Mouse (Mus musculus) lung, embryonic 15.5 days (tissue): ENCODE measurements around the gene Mfsd4a. TPM values are rescaled to one million over a fixed set of nuclear protein-coding genes. Genes with fewer than 3 reads are reported as not detected.

Experiments used
- ATAC-seq: fragments of 200-750 bp; cut with Nextera tagmentation; 2 replicates; pipeline ENCODE4 v1.8.0; 2017; ENCODE audit warnings: moderate number of reproducible peaks, borderline replicate concordance; ENCODE audit not compliant: low FRiP score, low TSS enrichment; ENCODE audit errors: extremely low read depth
- H3K27ac ChIP-seq: fragments of 300-500 bp; sonication (generic); 2 replicates; pipeline ENCODE4 v1.5.1; 2015; ENCODE audit warnings: moderate library complexity, mild to moderate bottlenecking, inconsistent platforms
- H3K27me3 ChIP-seq: fragments of 300-500 bp; sonication (generic); 2 replicates; pipeline ENCODE4 v1.6.1; 2015; ENCODE audit warnings: inconsistent platforms
- H3K36me3 ChIP-seq: fragments of 300-500 bp; sonication (generic); 2 replicates; pipeline ENCODE4 v1.6.1; 2015; ENCODE audit warnings: inconsistent platforms
- H3K4me1 ChIP-seq: fragments of 300-500 bp; sonication (generic); 2 replicates; pipeline ENCODE4 v1.6.1; 2015; ENCODE audit warnings: inconsistent platforms
- H3K4me2 ChIP-seq: fragments of 300-500 bp; sonication (generic); 2 replicates; pipeline ENCODE4 v1.6.1; 2015; ENCODE audit warnings: inconsistent platforms, mild to moderate bottlenecking, moderate library complexity
- H3K4me3 ChIP-seq: fragments of 300-500 bp; sonication (generic); 2 replicates; pipeline ENCODE4 v1.5.1; 2015; ENCODE audit warnings: mild to moderate bottlenecking, inconsistent platforms
- H3K9ac ChIP-seq: fragments of 300-500 bp; sonication (generic); 2 replicates; pipeline ENCODE4 v1.6.1; 2015; ENCODE audit warnings: inconsistent platforms
- H3K9me3 ChIP-seq: fragments of 300-500 bp; sonication (generic); 2 replicates; pipeline ENCODE4 v1.6.1; 2016; ENCODE audit warnings: inconsistent platforms
- WGBS: fragments of 180-500 bp; shearing (Covaris S2); methylation state at CpG from one replicate; pipeline ENCODE4 v1.1.7; 2015; 5-methylcytosine and 5-hydroxymethylcytosine counted together
- polyA plus RNA-seq: library from polyadenylated mRNA; unstranded; fragments of >200 nt; fragmentation: Nextera tagmentation; extraction: Ambion mirVana; gene quantifications from 2 replicates; pipeline ENCODE4 v1.2.1, GENCODE M21; 2015

Gene Mfsd4a
- polyA plus RNA-seq, 1 experiment from 2014 or later = 16.3 TPM

DNA sequence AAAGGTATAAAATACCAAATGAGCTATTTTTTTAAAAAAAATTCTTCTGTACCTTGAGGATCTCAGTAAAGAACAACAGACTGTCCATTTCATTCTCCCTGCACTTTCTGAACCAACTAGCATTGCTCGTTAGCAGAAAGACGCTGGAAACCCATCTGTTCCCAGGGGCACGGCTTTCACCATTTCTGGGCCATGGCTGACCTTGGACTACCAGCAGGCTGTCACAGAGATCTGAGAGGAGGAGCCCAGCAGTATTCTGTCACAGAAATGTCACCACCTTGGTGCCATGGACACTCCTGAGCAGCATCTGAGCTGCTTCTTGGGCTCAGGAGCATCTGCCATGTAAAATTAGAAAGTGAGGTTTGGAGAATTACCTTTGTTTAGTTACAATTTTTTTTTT is 30.1 kb downstream of the Mfsd4a start:
- H3K27me3 ChIP-seq = no peaks in the 10 kb centered on the region
- no peaks in the 10 kb centered on the region for H3K9me3 ChIP-seq
- 73% methylated on average over 3 of the region's 3 CpGs for WGBS
- H3K9ac ChIP-seq = no peak overlapping the region
- no peak overlapping the region for H3K4me3 ChIP-seq
- H3K4me2 ChIP-seq = no peak overlapping the region
- H3K27ac ChIP-seq = no peak overlapping the region
- no peak for ATAC-seq
- H3K36me3 ChIP-seq = peaks cover 10% of the 10 kb centered on the region; the same call in 1 of the 2 replicates
- H3K4me1 ChIP-seq = peaks cover 9% of the 10 kb centered on the region; the same call in 1 of the 2 replicates

GRCm38 (mm10) chr1:132032172-132032571 is 35.7 kb downstream of the Mfsd4a start:
- no peak overlapping the region for H3K27ac ChIP-seq
- H3K4me3 ChIP-seq = no peak overlapping the region
- ATAC-seq = no peak
- H3K36me3 ChIP-seq = peaks cover 49% of the 10 kb centered on the region
- H3K4me1 ChIP-seq = no peaks in the 10 kb centered on the region
- H3K9me3 ChIP-seq = no peaks in the 10 kb centered on the region
- WGBS = 68% methylated on average over 7 of the region's 7 CpGs
- H3K4me2 ChIP-seq = no peak overlapping the region
- H3K9ac ChIP-seq = no peak overlapping the region
- no peaks in the 10 kb centered on the region for H3K27me3 ChIP-seq

DNA sequence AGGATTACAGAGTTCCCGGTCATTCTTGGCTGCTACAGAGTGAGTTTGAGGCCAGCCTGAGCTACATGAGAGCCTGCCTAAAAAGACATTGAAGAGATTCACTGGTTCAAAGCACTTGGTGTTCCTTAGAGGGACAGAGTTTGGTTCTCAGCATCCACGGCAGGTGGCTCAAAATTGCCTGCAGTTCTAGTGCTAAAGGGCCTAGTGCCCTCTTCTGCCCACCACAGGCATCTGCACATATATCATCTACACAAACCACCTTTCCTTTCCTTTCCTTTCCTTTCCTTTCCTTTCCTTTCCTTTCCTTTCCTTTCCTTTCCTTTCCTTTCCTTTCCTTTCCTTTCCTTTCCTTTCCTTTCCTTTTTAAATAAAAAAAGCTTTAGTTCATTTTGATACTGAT is 37.3 kb downstream of the Mfsd4a start:
- Histone ChIP-seq H3K4me1 (no peaks in the 10 kb centered on the region), H3K9ac (no peak overlapping the region), H3K27me3 (no peaks in the 10 kb centered on the region), H3K36me3 (peaks cover 56% of the 10 kb centered on the region), H3K4me2 (no peak overlapping the region), H3K27ac (no peak overlapping the region), H3K9me3 (no peaks in the 10 kb centered on the region), H3K4me3 (no peak overlapping the region)
- WGBS = 69% methylated on average over 2 of the region's 2 CpGs
- no peak for ATAC-seq

- WGBS = 85% methylated on average over 9 of the region's 9 CpGs
- Histone ChIP-seq H3K9ac (no peak overlapping the region), H3K4me1 (no peaks in the 10 kb centered on the region), H3K27me3 (no peaks in the 10 kb centered on the region), H3K27ac (no peak overlapping the region), H3K4me3 (no peak overlapping the region), H3K4me2 (no peak overlapping the region), H3K9me3 (no peaks in the 10 kb centered on the region), H3K36me3 (peaks cover 72% of the 10 kb centered on the region)
- no peak for ATAC-seq
These were observed 39.4 kb downstream of the Mfsd4a start for GRCm38 (mm10) chr1:132028413-132028812.

DNA sequence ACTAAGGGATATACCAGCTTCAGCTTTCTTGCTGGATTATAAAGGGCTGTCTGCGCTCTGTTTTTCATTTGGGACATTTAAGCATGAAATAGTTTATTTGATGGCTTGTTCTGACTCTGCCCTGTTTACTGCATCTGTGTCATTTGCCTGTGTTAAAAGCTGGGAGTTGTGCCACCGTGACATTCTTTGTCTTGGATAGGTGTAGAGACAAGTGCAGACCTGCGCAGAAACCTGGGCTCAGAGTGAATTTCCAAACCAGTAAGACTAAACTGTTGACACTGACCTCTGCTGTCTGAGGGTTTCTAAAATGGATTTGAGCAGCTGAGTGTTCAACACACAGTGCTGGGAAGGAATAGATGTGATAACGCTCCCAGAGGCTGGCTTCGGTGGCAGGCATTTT is 39.9 kb downstream of the Mfsd4a start:
- no peaks in the 10 kb centered on the region for H3K9me3 ChIP-seq
- ATAC-seq = no peak
- peaks cover 72% of the 10 kb centered on the region for H3K36me3 ChIP-seq
- H3K27ac ChIP-seq = no peak overlapping the region
- H3K4me3 ChIP-seq = no peak overlapping the region
- H3K4me2 ChIP-seq = no peak overlapping the region
- no peaks in the 10 kb centered on the region for H3K4me1 ChIP-seq
- H3K9ac ChIP-seq = no peak overlapping the region
- no peaks in the 10 kb centered on the region for H3K27me3 ChIP-seq
- WGBS = 85% methylated on average over 5 of the region's 5 CpGs

DNA sequence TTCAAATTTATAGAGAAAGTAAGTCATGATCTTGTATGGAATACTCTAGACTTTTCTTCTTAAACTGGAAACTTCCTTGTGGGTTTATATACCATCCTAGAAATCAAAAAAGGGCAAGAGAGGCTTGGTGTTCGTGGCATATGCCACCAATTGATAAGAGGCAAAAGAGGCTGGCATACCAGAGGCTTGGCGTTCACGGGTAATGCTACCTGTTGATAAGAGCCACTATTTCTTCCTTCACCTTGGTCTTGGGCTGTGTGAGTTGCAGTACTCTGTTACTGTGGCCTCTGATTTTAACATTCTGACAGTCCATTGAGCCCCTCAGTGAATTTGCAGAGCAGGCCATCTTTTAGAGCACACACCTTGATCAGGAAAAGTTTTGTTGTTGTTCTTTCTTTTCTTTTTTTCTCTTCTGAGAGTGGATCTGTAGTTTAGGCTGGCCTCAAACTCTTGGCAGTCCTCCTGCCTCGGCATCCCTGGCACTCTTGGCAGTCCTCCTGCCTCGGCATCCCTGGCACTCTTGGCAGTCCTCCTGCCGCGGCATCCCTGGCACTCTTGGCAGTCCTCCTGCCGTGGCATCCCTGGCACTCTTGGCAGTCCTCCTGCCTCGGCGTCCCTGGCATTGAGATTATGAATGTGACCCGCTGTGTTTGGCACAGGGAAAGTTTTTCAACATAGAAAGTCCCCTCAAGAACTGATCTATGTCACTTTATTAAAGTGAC is 40.8 kb downstream of the Mfsd4a start:
- H3K4me3 ChIP-seq = no peak overlapping the region
- H3K4me2 ChIP-seq = no peak overlapping the region
- WGBS = 83% methylated on average over 11 of the region's 11 CpGs
- no peaks in the 10 kb centered on the region for H3K9me3 ChIP-seq
- H3K27ac ChIP-seq = no peak overlapping the region
- H3K36me3 ChIP-seq = peaks cover 76% of the 10 kb centered on the region
- no peaks in the 10 kb centered on the region for H3K27me3 ChIP-seq
- no peaks in the 10 kb centered on the region for H3K4me1 ChIP-seq
- no peak; the same call in 1 of the 2 replicates for ATAC-seq
- H3K9ac ChIP-seq = no peak overlapping the region

DNA sequence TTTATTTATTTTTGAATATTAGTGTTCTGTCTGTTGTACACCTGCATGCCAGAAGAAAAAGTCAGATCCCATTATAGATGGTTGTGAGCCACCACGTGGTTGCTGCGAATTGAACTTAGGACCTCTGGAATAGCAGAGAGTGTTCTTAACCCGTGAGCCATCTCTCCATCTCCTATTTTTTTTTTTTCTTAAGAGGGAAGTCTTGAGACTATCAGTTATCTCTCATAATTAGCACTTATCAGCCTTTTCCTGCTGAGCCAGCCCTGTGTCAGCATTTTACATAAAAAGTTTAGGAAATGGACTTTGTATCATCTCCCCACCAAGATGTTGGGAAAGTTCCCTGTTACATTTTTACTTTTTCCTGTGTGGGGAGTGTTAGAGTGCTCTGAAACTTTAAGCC is 45.8 kb downstream of the Mfsd4a start:
- no peak overlapping the region for H3K27ac ChIP-seq
- H3K4me2 ChIP-seq = no peak overlapping the region
- no peak overlapping the region for H3K4me3 ChIP-seq
- H3K9ac ChIP-seq = no peak overlapping the region
- H3K9me3 ChIP-seq = no peaks in the 10 kb centered on the region
- ATAC-seq = no peak
- 74% methylated on average over 3 of the region's 3 CpGs for WGBS
- peaks cover 83% of the 10 kb centered on the region for H3K36me3 ChIP-seq
- H3K4me1 ChIP-seq = no peaks in the 10 kb centered on the region
- no peaks in the 10 kb centered on the region for H3K27me3 ChIP-seq

DNA sequence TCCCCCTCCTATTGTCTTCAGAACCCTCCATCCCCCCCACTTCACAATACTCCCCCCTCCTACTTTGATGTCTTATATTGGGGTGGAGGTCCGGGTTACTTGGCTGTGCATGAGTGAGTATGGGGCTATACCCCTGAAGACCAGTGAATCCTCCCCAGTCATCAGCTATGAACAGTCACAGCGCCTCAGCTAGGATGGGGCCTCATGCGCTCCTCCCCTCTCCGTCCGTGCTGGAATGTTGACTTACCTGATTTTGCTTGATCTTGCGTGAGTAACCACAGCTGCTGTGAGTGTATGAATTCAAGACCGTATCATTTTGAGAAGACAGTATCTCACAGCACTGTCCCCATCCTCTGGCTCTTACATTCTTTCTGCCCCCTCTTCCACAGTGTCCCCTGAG is 48.0 kb downstream of the Mfsd4a start:
- H3K27ac ChIP-seq = no peak overlapping the region
- H3K4me1 ChIP-seq = no peaks in the 10 kb centered on the region
- H3K4me3 ChIP-seq = no peak overlapping the region
- peaks cover 84% of the 10 kb centered on the region for H3K36me3 ChIP-seq
- no peak overlapping the region for H3K9ac ChIP-seq
- H3K27me3 ChIP-seq = no peaks in the 10 kb centered on the region
- H3K9me3 ChIP-seq = no peaks in the 10 kb centered on the region
- no peak overlapping the region for H3K4me2 ChIP-seq
- no peak for ATAC-seq
- 75% methylated on average over 7 of the region's 7 CpGs for WGBS

DNA sequence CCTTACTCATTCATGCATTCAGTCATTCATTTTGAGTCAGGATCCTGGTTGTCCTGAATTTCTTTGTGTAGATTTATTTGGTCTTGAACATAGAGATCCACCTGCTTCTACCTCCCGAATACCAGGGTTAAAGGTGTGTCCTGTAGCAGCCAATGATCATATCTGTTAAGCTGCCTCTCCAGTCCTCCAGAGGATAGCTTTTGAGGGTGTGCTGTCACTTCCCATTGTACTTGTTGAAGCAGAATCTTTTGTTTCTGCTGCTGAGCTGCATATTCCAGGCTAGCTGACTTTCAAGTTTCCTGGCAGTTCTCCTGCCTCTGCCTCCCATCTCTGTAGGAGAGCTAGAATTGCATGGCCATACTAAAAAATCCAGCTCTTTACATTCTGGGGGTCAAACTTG is 51.2 kb downstream of the Mfsd4a start:
- Histone ChIP-seq H3K9me3 (no peaks in the 10 kb centered on the region), H3K27me3 (no peaks in the 10 kb centered on the region), H3K4me2 (no peak overlapping the region), H3K9ac (no peak overlapping the region), H3K4me3 (no peak overlapping the region), H3K4me1 (0 out of 2 replicates have a peak, but pooled peaks cover 3% of the 10 kb centered on the region), H3K36me3 (peaks cover 59% of the 10 kb centered on the region), H3K27ac (no peak overlapping the region)
- no peak for ATAC-seq
- WGBS = 88% methylated on average over 1 of the region's 1 CpGs

- Histone ChIP-seq H3K4me1 (peaks cover 15% of the 10 kb centered on the region), H3K27me3 (no peaks in the 10 kb centered on the region), H3K36me3 (peaks cover 44% of the 10 kb centered on the region), H3K9ac (no peak overlapping the region), H3K4me3 (no peak overlapping the region), H3K4me2 (no peak overlapping the region), H3K9me3 (no peaks in the 10 kb centered on the region), H3K27ac (no peak overlapping the region)
- no peak for ATAC-seq
- WGBS = 93% methylated on average over 1 of the region's 1 CpGs
These were observed 53.1 kb downstream of the Mfsd4a start for GRCm38 (mm10) chr1:132014800-132015199.

DNA sequence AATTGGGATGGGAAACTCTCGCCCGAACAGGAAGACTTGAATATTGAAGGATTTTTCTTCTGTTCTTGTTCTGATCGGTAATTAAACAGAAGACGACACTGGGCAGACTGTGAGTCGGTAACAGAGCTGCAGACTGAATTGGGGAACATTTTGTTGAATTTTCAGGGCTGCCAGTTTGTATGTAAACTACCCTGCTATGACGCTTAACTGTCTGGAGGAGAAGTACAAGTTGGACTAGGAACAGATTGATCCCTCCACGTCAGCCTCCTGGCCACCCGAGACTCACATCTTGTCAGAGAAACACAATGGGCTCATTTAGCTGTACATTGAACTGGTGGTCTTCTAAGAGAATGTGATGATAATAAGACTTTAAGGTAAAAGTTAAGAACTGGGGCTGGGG is 55.0 kb downstream of the Mfsd4a start:
- H3K4me3 ChIP-seq = no peak overlapping the region
- no peaks in the 10 kb centered on the region for H3K9me3 ChIP-seq
- peaks cover 25% of the 10 kb centered on the region for H3K4me1 ChIP-seq
- peaks cover 26% of the 10 kb centered on the region for H3K36me3 ChIP-seq
- no peak overlapping the region for H3K9ac ChIP-seq
- H3K27me3 ChIP-seq = no peaks in the 10 kb centered on the region
- 79% methylated on average over 8 of the region's 8 CpGs for WGBS
- H3K27ac ChIP-seq = no peak overlapping the region
- H3K4me2 ChIP-seq = no peak overlapping the region
- no peak for ATAC-seq

DNA sequence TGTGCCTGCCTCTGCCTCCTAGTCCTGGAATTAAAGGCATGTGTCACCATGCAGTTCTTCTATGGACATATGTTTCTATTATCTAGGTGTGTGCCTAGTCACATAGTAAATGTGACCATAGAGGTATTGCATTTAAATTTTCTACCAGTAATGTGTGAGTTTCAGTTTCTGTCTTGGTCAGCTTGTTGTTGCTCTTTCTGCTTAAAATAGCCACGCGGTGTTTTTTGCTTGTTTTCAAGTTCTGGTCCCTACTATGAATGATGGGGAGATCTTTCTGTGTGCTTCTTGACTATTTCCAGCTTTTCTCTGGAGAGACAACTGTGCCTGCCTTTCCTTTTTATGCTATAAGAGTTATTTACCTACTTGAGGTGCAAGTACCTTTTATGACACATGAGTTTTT is 56.1 kb downstream of the Mfsd4a start:
- no peak overlapping the region for H3K4me2 ChIP-seq
- H3K9me3 ChIP-seq = no peaks in the 10 kb centered on the region
- H3K27ac ChIP-seq = no peak overlapping the region
- 82% methylated on average over 2 of the region's 2 CpGs for WGBS
- no peak overlapping the region for H3K4me3 ChIP-seq
- H3K36me3 ChIP-seq = peaks cover 19% of the 10 kb centered on the region
- no peak for ATAC-seq
- H3K9ac ChIP-seq = no peak overlapping the region
- H3K4me1 ChIP-seq = peaks cover 27% of the 10 kb centered on the region
- no peaks in the 10 kb centered on the region for H3K27me3 ChIP-seq
